Mouse (Mus musculus): ENCODE data around the gene Dync2li1.

- no peak for TF ChIP-seq GATA1 (IDR thresholded peaks at IDR 0.05; ENCODE audit: low read depth, low read length)
- no peak for TF ChIP-seq POLR2A (IDR thresholded peaks at IDR 0.05; ENCODE audit: control insufficient read depth in 1 of 2, insufficient read depth in 1 of 2, low read depth in 1 of 2, low read length in 2 of 2, poor library complexity in 1 of 2)
- TF ChIP-seq MYC (IDR thresholded peaks at IDR 0.05; ENCODE audit: low read depth, low read length), result no peak
- no peak for TF ChIP-seq CTCF (IDR thresholded peaks at IDR 0.05 in 2 of 3, conservative IDR thresholded peaks at IDR 0.05 in 1 of 3; ENCODE audit: control insufficient read depth in 1 of 3, insufficient read depth in 1 of 3, low read depth in 2 of 3, low read length in 3 of 3, poor library complexity in 1 of 3, severe bottlenecking in 1 of 3)
- no peak for TF ChIP-seq MAX (IDR thresholded peaks at IDR 0.05; ENCODE audit: low read length)
- TF ChIP-seq EP300 (IDR thresholded peaks at IDR 0.05; ENCODE audit: low read depth in 1 of 2, low read length in 2 of 2), result no peak
- TF ChIP-seq MAFK (IDR thresholded peaks at IDR 0.05; ENCODE audit: borderline replicate concordance, low read depth, low read length), result no peak
- no peak for TF ChIP-seq MXI1 (IDR thresholded peaks at IDR 0.05; ENCODE audit: low read depth, low read length)
- no peak for TF ChIP-seq ETS1 (IDR thresholded peaks at IDR 0.05; ENCODE audit: low read depth, low read length)
- no peak for TF ChIP-seq ZKSCAN1 (IDR thresholded peaks at IDR 0.05; ENCODE audit: low read depth, low read length)
These were observed 27.4 kb upstream of the Dync2li1 start for GRCm38 (mm10) chr17:84598928-84599327.

All from MEL (cell line).